Mouse (Mus musculus) heart, postnatal 0 days (tissue): ENCODE data around the gene Plcl2. TPM values are rescaled to one million over a fixed set of nuclear protein-coding genes. Genes with fewer than 3 reads are reported as not detected.
A peak's percentile ranks its signal among the peaks of the same experiment; 100 is the strongest.
"Not testable (repeated sequence)": the region's sequence is repeated elsewhere in the genome, so short reads cannot be mapped to it uniquely, and the experiment has no call there.

Experiments used
- ATAC-seq: fragments of 200-750 bp; cut with Nextera tagmentation; 2 replicates; pipeline ENCODE4 v1.8.0; 2017; ENCODE audit warnings: low read depth, moderate number of reproducible peaks, moderate library complexity; ENCODE audit not compliant: insufficient read depth
- DNase-seq: peaks from one replicate; pipeline ENCODE4 v3.0.0-alpha.2; 2016; ENCODE audit warnings: low spot score
- H3K27ac ChIP-seq: fragments of 300-500 bp; sonication (generic); 2 replicates; pipeline ENCODE4 v1.5.1; 2014; ENCODE audit warnings: low read depth, mild to moderate bottlenecking
- H3K27me3 ChIP-seq: fragments of 300-500 bp; sonication (generic); 2 replicates; pipeline ENCODE4 v1.6.1; 2014; ENCODE audit warnings: low read length, mixed read lengths; ENCODE audit not compliant: control insufficient read depth, insufficient read depth
- H3K36me3 ChIP-seq: fragments of 300-500 bp; sonication (generic); replicated peaks from 2 replicates; pipeline ENCODE4 v1.6.1; 2014; ENCODE audit warnings: low read length, mixed read lengths; ENCODE audit not compliant: control insufficient read depth, insufficient read depth
- H3K4me1 ChIP-seq: fragments of 300-500 bp; sonication (generic); 2 replicates; pipeline ENCODE4 v1.6.1; 2014; ENCODE audit warnings: antibody characterized with exemption; ENCODE audit not compliant: control insufficient read depth, insufficient read depth
- H3K4me2 ChIP-seq: fragments of 300-500 bp; sonication (generic); 2 replicates; pipeline ENCODE4 v1.6.1; 2014; ENCODE audit warnings: low read depth, mild to moderate bottlenecking, low read length, moderate library complexity
- H3K4me3 ChIP-seq: fragments of 300-500 bp; sonication (generic); 2 replicates; pipeline ENCODE4 v1.5.1; 2014; ENCODE audit warnings: low read depth, low read length
- H3K9ac ChIP-seq: fragments of 300-500 bp; sonication (generic); replicated peaks from 2 replicates; pipeline ENCODE4 v1.6.1; 2014; ENCODE audit warnings: low read depth, low read length, mixed read lengths
- H3K9me3 ChIP-seq: fragments of 300-500 bp; sonication (generic); replicated peaks from 2 replicates; pipeline ENCODE4 v1.6.1; 2016; ENCODE audit warnings: low read length; ENCODE audit not compliant: control insufficient read depth
- CTCF ChIP-seq: IDR thresholded peaks from 2 replicates; pipeline ENCODE4 v1.5.1; 2016; ENCODE audit warnings: antibody characterized with exemption, control low read depth, low read depth
- EP300 ChIP-seq: IDR thresholded peaks from 2 replicates; pipeline ENCODE4 v1.6.1; 2016; ENCODE audit warnings: antibody characterized with exemption, low read depth
- WGBS: fragments of 180-500 bp; shearing (Covaris S2); extraction: QIAGEN DNeasy Blood & Tissue Kit; methylation state at CpG from one replicate; pipeline ENCODE4 v1.1.7; 2014; 5-methylcytosine and 5-hydroxymethylcytosine counted together
- polyA plus RNA-seq: library from polyadenylated mRNA; unstranded; fragments of >200 nt; fragmentation: Nextera tagmentation; extraction: Ambion mirVana; gene quantifications from 2 replicates; pipeline ENCODE4 v1.2.1, GENCODE M21; 2015
- total RNA-seq: library from RNA; depleted of rRNA; stranded (reverse); fragments of >200 nt; gene quantifications from 2 replicates; pipeline ENCODE4 v1.2.3, GENCODE M21; 2014; ENCODE audit warnings: low replicate concordance

The Plcl2 gene
- total and polyA plus RNA-seq, 2 experiments from 2014 or later = 2.4 to 22.7 TPM

DNA sequence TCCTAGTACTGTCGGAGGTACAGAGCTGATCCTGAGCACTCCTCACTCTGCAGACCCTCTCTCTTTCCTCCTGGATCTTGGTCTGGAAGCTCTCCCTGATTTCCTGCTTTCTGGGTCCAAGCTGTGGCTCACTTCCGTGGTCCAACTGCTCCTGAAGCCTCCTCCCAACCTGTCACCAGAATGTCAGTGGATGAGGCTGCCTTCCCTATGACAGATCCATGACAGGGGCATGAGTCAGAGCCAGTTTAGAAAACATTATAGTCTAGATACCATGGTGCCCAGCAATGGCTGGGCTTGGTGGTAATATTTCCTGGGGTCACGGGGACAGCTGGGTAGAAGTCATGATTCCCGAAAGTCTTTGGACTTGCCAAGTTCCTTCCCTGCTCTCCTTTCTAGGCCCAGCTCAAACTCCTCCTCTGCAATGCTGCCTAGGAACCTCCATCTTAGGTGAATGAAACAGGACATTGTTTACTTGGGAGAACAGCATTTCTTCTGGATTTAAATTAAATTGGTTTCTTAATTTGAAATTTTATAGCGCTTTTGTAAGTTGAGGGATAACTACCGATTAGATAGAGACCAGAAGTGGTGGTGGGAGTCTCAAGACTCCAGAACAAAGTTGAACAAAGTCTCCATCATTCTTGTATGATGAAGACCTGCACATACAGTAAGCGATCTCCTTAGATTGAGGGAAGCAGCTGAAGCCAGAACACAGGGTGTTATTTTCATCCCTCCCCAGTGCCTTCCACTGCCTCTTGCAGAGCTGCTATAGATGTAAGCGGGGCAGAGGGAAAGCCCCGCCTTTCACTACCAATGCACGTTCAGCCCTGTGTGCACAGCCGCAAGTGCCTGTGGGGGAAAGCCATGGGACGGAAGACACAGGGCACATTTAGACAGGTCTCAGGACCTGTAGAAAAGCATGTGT lies 170.7 kb downstream of the Plcl2 start:
- no peak overlapping the region for H3K27ac ChIP-seq
- H3K4me3 ChIP-seq = no peak overlapping the region
- TF ChIP-seq CTCF (no peak), EP300 (no peak)
- DNase-seq = no peak
- no peaks in the 10 kb centered on the region for H3K27me3 ChIP-seq
- 76% methylated on average over 12 of the region's 12 CpGs for WGBS
- no peak overlapping the region for H3K9ac ChIP-seq
- no peak for ATAC-seq
- H3K36me3 ChIP-seq = no peaks in the 10 kb centered on the region
- H3K4me2 ChIP-seq = no peak overlapping the region
- H3K9me3 ChIP-seq = no peaks in the 10 kb centered on the region
- H3K4me1 ChIP-seq = peaks cover 17% of the 10 kb centered on the region

- Histone ChIP-seq H3K4me3 (no peak overlapping the region), H3K27me3 (no peaks in the 10 kb centered on the region), H3K4me2 (no peak overlapping the region), H3K9ac (no peak overlapping the region), H3K36me3 (peaks cover 2% of the 10 kb centered on the region; the same call in 1 of the 2 replicates), H3K27ac (peak overlapping the region; percentile 72), H3K4me1 (peaks cover 15% of the 10 kb centered on the region), H3K9me3 (no peaks in the 10 kb centered on the region)
- TF ChIP-seq EP300 = no peak
- no peak for TF ChIP-seq CTCF
- WGBS = 27% methylated on average over 3 of the region's 3 CpGs
- ATAC-seq (peak; percentile 42; the same call in 1 of the 2 replicates), DNase-seq (peak; percentile 50)
Measured at GRCm38 (mm10) chr17:50682696-50683095, 173.5 kb downstream of the Plcl2 start.

- WGBS = 53% methylated on average over 7 of the region's 7 CpGs
- no peak overlapping the region for H3K27ac ChIP-seq
Measured at GRCm38 (mm10) chr17:50684960-50685645, 175.9 kb downstream of the Plcl2 start.

DNA sequence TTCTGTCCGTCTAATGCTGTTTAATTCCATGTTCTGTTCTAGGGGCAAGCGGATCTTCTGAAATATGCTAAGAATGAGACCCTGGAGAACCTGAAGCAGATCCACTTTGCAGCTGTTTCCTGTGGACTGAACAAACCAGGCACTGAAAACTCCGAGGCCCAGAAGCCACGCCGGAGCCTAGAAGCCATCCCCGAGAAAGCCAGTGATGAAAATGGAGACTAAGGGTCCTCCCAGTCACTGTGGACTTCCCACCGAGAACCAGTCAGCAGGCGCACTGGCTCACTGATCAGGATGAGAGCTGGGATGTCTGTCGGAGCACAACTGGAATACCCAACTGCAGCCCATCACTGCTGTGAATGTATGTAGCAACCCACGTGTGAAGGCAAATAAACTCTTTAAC lies 178.5 kb downstream of the Plcl2 start:
- no peak for DNase-seq
- WGBS = 83% methylated on average over 10 of the region's 10 CpGs
- Histone ChIP-seq H3K27ac (no peak overlapping the region), H3K4me2 (no peak overlapping the region), H3K9me3 (no peaks in the 10 kb centered on the region), H3K27me3 (no peaks in the 10 kb centered on the region), H3K4me1 (peaks cover 10% of the 10 kb centered on the region), H3K36me3 (peaks cover 7% of the 10 kb centered on the region; the same call in 1 of the 2 replicates), H3K4me3 (no peak overlapping the region), H3K9ac (no peak overlapping the region)
- TF ChIP-seq CTCF (no peak), EP300 (no peak)
- ATAC-seq = no peak

More at GRCm38 (mm10) chr17:50684960-50685645, 175.9 kb downstream of the Plcl2 start:
- H3K27me3 ChIP-seq = no peaks in the 10 kb centered on the region
- H3K9ac ChIP-seq = no peak overlapping the region
- H3K4me1 ChIP-seq = peaks cover 15% of the 10 kb centered on the region
- H3K9me3 ChIP-seq = no peaks in the 10 kb centered on the region
- DNase-seq (no peak), ATAC-seq (no peak; the same call in 1 of the 2 replicates)
- no peak overlapping the region for H3K4me3 ChIP-seq
- TF ChIP-seq EP300 (no peak), CTCF (no peak)
- H3K36me3 ChIP-seq = peaks cover 7% of the 10 kb centered on the region; the same call in 1 of the 2 replicates
- no peak overlapping the region for H3K4me2 ChIP-seq

GRCm38 (mm10) chr17:50688135-50688534 lies 178.9 kb downstream of the Plcl2 start:
- H3K36me3 ChIP-seq = peaks cover 7% of the 10 kb centered on the region; the same call in 1 of the 2 replicates
- DNase-seq (no peak), ATAC-seq (no peak)
- no peak overlapping the region for H3K27ac ChIP-seq
- H3K4me1 ChIP-seq = peaks cover 7% of the 10 kb centered on the region
- H3K9ac ChIP-seq = no peak overlapping the region
- H3K4me2 ChIP-seq = no peak overlapping the region
- no peaks in the 10 kb centered on the region for H3K27me3 ChIP-seq
- 89% methylated on average over 6 of the region's 6 CpGs for WGBS
- H3K9me3 ChIP-seq = no peaks in the 10 kb centered on the region
- TF ChIP-seq CTCF = no peak
- TF ChIP-seq EP300 = no peak
- no peak overlapping the region for H3K4me3 ChIP-seq

- not testable (repeated sequence) for H3K36me3 ChIP-seq, ATAC-seq, H3K27ac ChIP-seq, H3K4me1 ChIP-seq, H3K27me3 ChIP-seq, H3K9me3 ChIP-seq, H3K9ac ChIP-seq, DNase-seq
- WGBS = 2% methylated on average over 36 of the region's 39 CpGs
- H3K4me2 ChIP-seq = peak overlapping the region; percentile 41
- H3K4me3 ChIP-seq = peak overlapping the region; percentile 24
Measured at GRCm38 (mm10) chr17:50698410-50698809, 189.2 kb downstream of the Plcl2 start.
